ENCODE assay signal across 14 mouse cellular contexts in the genomic region with DNA sequence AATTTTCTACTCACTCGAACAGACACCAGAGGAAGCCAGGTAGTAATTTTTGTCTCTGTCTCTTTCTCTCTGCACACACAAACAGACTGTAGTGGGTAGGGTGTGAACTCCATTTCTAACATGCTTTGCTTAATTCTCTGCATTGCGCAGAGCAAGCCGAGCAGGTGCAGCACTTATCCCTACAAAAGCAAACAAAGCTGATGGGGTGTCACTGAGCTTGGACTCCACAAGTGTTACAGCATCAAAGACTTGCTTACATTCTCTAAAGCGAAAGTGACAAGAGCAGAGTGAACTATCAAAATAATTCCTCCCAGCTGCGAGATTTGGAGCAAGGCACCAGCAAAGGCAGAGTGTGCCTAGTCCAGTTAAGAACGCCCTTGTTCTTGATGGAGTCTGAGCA. TPM values are rescaled to one million over a fixed set of nuclear protein-coding genes. Genes with fewer than 3 reads are reported as not detected.
A peak's percentile ranks its signal among the peaks of the same experiment; 100 is the strongest.
DNase-seq lines count a peak whose midpoint lies in the region; ATAC-seq lines count a peak whose summit lies in the region.
"Had no signal": no experiment of that assay in that cellular context is flagged by ENCODE, and none has a peak within 500 bp of the region (broad histone marks: within the 10 kb centered on the region; RNA-seq: fewer than 3 reads in every experiment).

No protein-coding gene starts in this region.

- H3K27ac ChIP-seq in forebrain, embryonic 14.5 days (ENCODE audit: low read depth, low read length), result no peak overlapping the region
- H3K27ac ChIP-seq in forebrain, embryonic 10.5 days, result no peak overlapping the region
- H3K27ac ChIP-seq in limb, embryonic 11.5 days (replicated peaks; ENCODE audit: low read depth, low read length), result no peak overlapping the region
- H3K27ac ChIP-seq in limb, embryonic 10.5 days, result no peak overlapping the region; the same call in 1 of the 2 replicates
- H3K27ac ChIP-seq in limb, embryonic 15.5 days, result no peak overlapping the region
- no peak overlapping the region for H3K27ac ChIP-seq in stomach, embryonic 15.5 days
- H3K27ac ChIP-seq: hindbrain, embryonic 12.5 days; midbrain, embryonic 15.5 days had no signal

- no peaks in the 10 kb centered on the region for H3K9me3 ChIP-seq in forebrain, embryonic 14.5 days (replicated peaks; ENCODE audit: control insufficient read depth, low read length)
- no peaks in the 10 kb centered on the region for H3K9me3 ChIP-seq in forebrain, embryonic 10.5 days
- no peaks in the 10 kb centered on the region for H3K9me3 ChIP-seq in limb, embryonic 11.5 days (ENCODE audit: control insufficient read depth, low read length)
- no peaks in the 10 kb centered on the region for H3K9me3 ChIP-seq in limb, embryonic 10.5 days (replicated peaks)
- H3K9me3 ChIP-seq in limb, embryonic 15.5 days, result no peaks in the 10 kb centered on the region
- no peaks in the 10 kb centered on the region for H3K9me3 ChIP-seq in stomach, embryonic 15.5 days
- H3K9me3 ChIP-seq: hindbrain, embryonic 12.5 days; midbrain, embryonic 15.5 days had no signal

- H3K27me3 ChIP-seq in forebrain, embryonic 14.5 days (replicated peaks; ENCODE audit: control insufficient read depth, insufficient read depth, low read length), result no peaks in the 10 kb centered on the region; the same call in 1 of the 2 replicates
- no peaks in the 10 kb centered on the region for H3K27me3 ChIP-seq in forebrain, embryonic 10.5 days (ENCODE audit: poor library complexity, severe bottlenecking)
- H3K27me3 ChIP-seq in limb, embryonic 11.5 days (ENCODE audit: control insufficient read depth, insufficient read depth, low read length), result no peaks in the 10 kb centered on the region
- no peaks in the 10 kb centered on the region for H3K27me3 ChIP-seq in limb, embryonic 10.5 days (ENCODE audit: low read depth, poor library complexity, severe bottlenecking)
- no peaks in the 10 kb centered on the region for H3K27me3 ChIP-seq in limb, embryonic 15.5 days
- no peaks in the 10 kb centered on the region for H3K27me3 ChIP-seq in stomach, embryonic 15.5 days (replicated peaks)
- H3K27me3 ChIP-seq: hindbrain, embryonic 12.5 days; midbrain, embryonic 15.5 days had no signal

- H3K9ac ChIP-seq in forebrain, embryonic 14.5 days (ENCODE audit: low read length), result no peak overlapping the region
- H3K9ac ChIP-seq in limb, embryonic 11.5 days (ENCODE audit: low read length), result no peak overlapping the region
- H3K9ac ChIP-seq in limb, embryonic 15.5 days, result no peak overlapping the region
- H3K9ac ChIP-seq in stomach, embryonic 15.5 days, result no peak overlapping the region
- H3K9ac ChIP-seq: hindbrain, embryonic 12.5 days; midbrain, embryonic 15.5 days had no signal

- H3K4me3 ChIP-seq in forebrain, embryonic 14.5 days (ENCODE audit: low read depth, low read length), result no peak overlapping the region
- H3K4me3 ChIP-seq in forebrain, embryonic 10.5 days, result no peak overlapping the region
- no peak overlapping the region for H3K4me3 ChIP-seq in limb, embryonic 11.5 days (ENCODE audit: low read depth, low read length)
- no peak overlapping the region for H3K4me3 ChIP-seq in limb, embryonic 10.5 days
- H3K4me3 ChIP-seq in limb, embryonic 15.5 days, result no peak overlapping the region
- no peak overlapping the region for H3K4me3 ChIP-seq in stomach, embryonic 15.5 days (replicated peaks)
- H3K4me3 ChIP-seq: hindbrain, embryonic 12.5 days; midbrain, embryonic 15.5 days had no signal

- no peak for ATAC-seq in forebrain, embryonic 14.5 days
- ATAC-seq in limb, embryonic 11.5 days (ENCODE audit: insufficient number of reproducible peaks, low FRiP score, low TSS enrichment, low read depth), result no peak; the same call in 1 of the 2 replicates
- ATAC-seq in limb, embryonic 15.5 days (ENCODE audit: insufficient number of reproducible peaks, low FRiP score, low TSS enrichment, low read depth), result no peak
- ATAC-seq in stomach, embryonic 15.5 days (ENCODE audit: insufficient read depth, low FRiP score, low read depth), result peak; percentile 47; the same call in 1 of the 2 replicates
- no peak for ATAC-seq in erythroblast, adult 5-6 weeks (replicated peaks; ENCODE audit: low FRiP score, poor library complexity, severe bottlenecking)
- ATAC-seq: midbrain, embryonic 15.5 days had no signal

- WGBS in forebrain, embryonic 14.5 days, result 66% methylated on average over 6 of the region's 6 CpGs
- 71% methylated on average over 6 of the region's 6 CpGs for WGBS in forebrain, embryonic 10.5 days
- 39% methylated on average over 6 of the region's 6 CpGs for WGBS in limb, embryonic 11.5 days
- 53% methylated on average over 6 of the region's 6 CpGs for WGBS in limb, embryonic 10.5 days
- 34% methylated on average over 6 of the region's 6 CpGs for WGBS in limb, embryonic 15.5 days
- 17% methylated on average over 6 of the region's 6 CpGs for WGBS in stomach, embryonic 15.5 days

- peak; percentile 32 for DNase-seq in forebrain, embryonic 14.5 days (ENCODE audit: low spot score)
- no peak for DNase-seq in forebrain, embryonic 10.5 days (ENCODE audit: extremely low spot score, low spot score)
- peak; percentile 43 for DNase-seq in limb, embryonic 11.5 days (ENCODE audit: low spot score)
- DNase-seq in limb, embryonic 10.5 days (ENCODE audit: low spot score), result no peak
- DNase-seq in kidney, adult 8-10 months, result no peak
- DNase-seq: adrenal gland, postnatal 36 days; kidney, postnatal 10 days; liver had no signal

- peaks cover 3% of the 10 kb centered on the region; the same call in 1 of the 2 replicates for H3K4me1 ChIP-seq in forebrain, embryonic 14.5 days (ENCODE audit: control insufficient read depth, insufficient read depth, low read length)
- H3K4me1 ChIP-seq in forebrain, embryonic 10.5 days, result no peaks in the 10 kb centered on the region
- H3K4me1 ChIP-seq in limb, embryonic 11.5 days (ENCODE audit: control insufficient read depth, insufficient read depth, low read length), result no peaks in the 10 kb centered on the region
- H3K4me1 ChIP-seq in limb, embryonic 10.5 days, result peaks cover 14% of the 10 kb centered on the region
- peaks cover 7% of the 10 kb centered on the region for H3K4me1 ChIP-seq in limb, embryonic 15.5 days
- H3K4me1 ChIP-seq in stomach, embryonic 15.5 days, result 0 out of 2 replicates have a peak, but pooled peaks cover 10% of the 10 kb centered on the region
- H3K4me1 ChIP-seq: hindbrain, embryonic 12.5 days; midbrain, embryonic 15.5 days had no signal

- H3K4me2 ChIP-seq in forebrain, embryonic 14.5 days (ENCODE audit: low read length), result no peak overlapping the region
- H3K4me2 ChIP-seq in limb, embryonic 11.5 days (ENCODE audit: low read depth, severe bottlenecking), result no peak overlapping the region
- peak overlapping the region; percentile 26; the same call in 1 of the 2 replicates for H3K4me2 ChIP-seq in limb, embryonic 15.5 days
- peak overlapping the region; percentile 29 for H3K4me2 ChIP-seq in stomach, embryonic 15.5 days
- H3K4me2 ChIP-seq: hindbrain, embryonic 12.5 days; midbrain, embryonic 15.5 days had no signal

- H3K36me3 ChIP-seq in forebrain, embryonic 14.5 days (ENCODE audit: control insufficient read depth, insufficient read depth, low read length), result no peaks in the 10 kb centered on the region
- no peaks in the 10 kb centered on the region for H3K36me3 ChIP-seq in forebrain, embryonic 10.5 days (replicated peaks)
- no peaks in the 10 kb centered on the region for H3K36me3 ChIP-seq in limb, embryonic 11.5 days (ENCODE audit: control insufficient read depth, insufficient read depth, low read length)
- H3K36me3 ChIP-seq in limb, embryonic 10.5 days, result no peaks in the 10 kb centered on the region
- H3K36me3 ChIP-seq in limb, embryonic 15.5 days, result no peaks in the 10 kb centered on the region
- no peaks in the 10 kb centered on the region for H3K36me3 ChIP-seq in stomach, embryonic 15.5 days
- H3K36me3 ChIP-seq: hindbrain, embryonic 12.5 days; midbrain, embryonic 15.5 days had no signal

RNA-seq across cellular contexts. Expression of gene Lyplal1, which starts 28.3 kb away (rescaled TPM):
- polyA plus RNA-seq in forebrain, embryonic 14.5 days (2014; fragmentation: Nextera tagmentation; extraction: Ambion mirVana), result 15.0 and 20.7 TPM in 2 replicates
- 18.3 and 18.8 TPM in 2 replicates for polyA plus RNA-seq in forebrain, embryonic 10.5 days (2016; fragmentation: Nextera tagmentation; extraction: Ambion mirVana)
- polyA plus RNA-seq in limb, embryonic 11.5 days (2014; fragmentation: Nextera tagmentation; extraction: Ambion mirVana), result 23.2 and 26.0 TPM in 2 replicates
- polyA plus RNA-seq in limb, embryonic 10.5 days (2016; fragmentation: Nextera tagmentation; extraction: Ambion mirVana), result 15.3 and 23.1 TPM in 2 replicates
- polyA plus RNA-seq in limb, embryonic 15.5 days (2015; fragmentation: Nextera tagmentation; extraction: Ambion mirVana), result 13.0 and 16.4 TPM in 2 replicates
- polyA plus RNA-seq in stomach, embryonic 15.5 days (2015; fragmentation: Nextera tagmentation; extraction: Ambion mirVana), result 16.5 and 17.2 TPM in 2 replicates
- total RNA-seq in erythroblast, adult 5-6 weeks (2015; ENCODE audit: low replicate concordance), result not detected in 2 replicates
- total RNA-seq in erythroblast, adult 5-6 weeks (2017; ENCODE audit: low replicate concordance), result 1.1 TPM in 1 of 2 replicates, not detected in the other
- total RNA-seq: MEL had no signal

Comparison
In these comparisons a context has a peak if more than half of its experiments do, and no peak if none do; other contexts are left out.
1. DNase-seq: peak in forebrain, embryonic 14.5 days (single experiment) and limb, embryonic 11.5 days (single experiment); none in forebrain, embryonic 10.5 days (single experiment), limb, embryonic 10.5 days (single experiment) and kidney, adult 8-10 months (0 of 2).
2. H3K4me2 ChIP-seq: peak in limb, embryonic 15.5 days (single experiment) and stomach, embryonic 15.5 days (single experiment); none in forebrain, embryonic 14.5 days (single experiment) and limb, embryonic 11.5 days (single experiment).